Mouse (Mus musculus): ENCODE results near the gene Zfp870. TPM values are rescaled to one million over a fixed set of nuclear protein-coding genes. Genes with fewer than 3 reads are reported as not detected.
A peak's percentile ranks its signal among the peaks of the same experiment; 100 is the strongest.

Zfp870 gene
- 10 to 100 TPM in 1 of 2 experiments, 1 to 10 TPM in 1; 9.3 to 10.2 TPM for total RNA-seq (2021)

DNA sequence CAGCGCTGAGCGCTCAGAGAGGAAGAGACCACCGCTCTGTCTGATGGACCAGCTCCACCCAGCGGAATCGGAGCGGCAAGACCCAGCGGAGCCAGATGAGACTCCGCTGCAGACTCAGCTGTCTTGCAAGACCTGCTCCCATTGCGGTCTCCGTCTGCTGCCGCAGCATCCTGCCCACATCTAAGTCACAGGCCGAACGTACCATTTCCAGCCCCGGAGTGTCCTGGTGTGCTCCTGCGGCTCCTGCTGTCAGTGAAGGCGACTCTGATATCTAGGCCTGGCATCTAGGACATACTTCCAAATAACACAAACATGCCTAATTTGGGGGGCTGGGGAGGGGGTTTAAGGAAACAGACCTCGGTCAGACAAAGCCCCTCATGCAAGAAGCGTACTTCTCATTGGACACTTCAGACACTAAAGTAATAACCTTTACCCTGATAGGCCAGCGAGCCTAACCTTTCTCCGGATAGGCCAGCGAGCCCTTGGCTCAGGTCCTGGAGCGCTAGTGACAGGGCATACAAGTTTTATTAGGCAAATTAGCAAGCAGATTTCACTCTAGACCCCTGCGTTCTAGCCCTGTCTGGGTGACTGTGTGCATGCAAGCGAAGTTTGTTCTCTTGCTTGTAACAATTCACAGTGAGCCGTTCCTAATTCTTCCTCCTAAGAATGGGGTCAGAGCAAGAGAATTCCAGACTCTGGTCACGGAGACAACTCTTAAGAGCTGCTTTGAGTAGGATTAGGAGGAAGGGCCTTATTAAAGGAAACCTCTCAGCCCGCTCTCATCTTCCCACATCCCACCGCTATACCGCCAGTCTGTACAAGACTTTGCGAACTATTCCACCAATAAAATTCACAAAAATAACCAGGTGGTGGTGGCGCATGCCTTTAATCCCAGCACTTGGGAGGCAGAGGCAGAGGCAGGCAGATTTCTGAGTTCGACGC lies at the start of gene Zfp870:
Gene Zfp870 (minus strand): TSS at position 404 of the 942 bp plus-strand sequence.
- DNase-seq = peak; percentile 84
- intact Hi-C loops (cut with DNase I) = no loop called here

DNA sequence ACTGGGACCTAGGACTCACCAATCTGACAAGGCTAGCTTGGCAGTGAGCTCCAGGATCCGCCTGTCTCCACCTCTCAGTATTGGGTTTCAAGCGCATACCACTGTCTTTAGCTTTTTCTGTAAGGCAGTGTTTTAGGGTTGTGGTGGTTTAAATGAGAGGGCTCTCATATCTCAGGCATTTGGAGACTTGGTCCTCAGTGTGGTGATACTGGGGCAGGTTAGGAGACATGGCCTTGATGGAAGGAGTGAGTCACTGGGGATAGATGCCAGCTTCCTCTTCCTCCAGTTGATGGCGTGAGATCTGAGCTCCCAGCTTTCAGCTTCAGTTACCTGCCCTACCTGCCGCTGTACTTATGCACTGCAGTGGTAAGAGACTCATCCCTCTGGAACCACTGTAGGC lies 48.4 kb upstream of the Zfp870 start:
- intact Hi-C loops (cut with DNase I) = no loop called here
- no peak for DNase-seq

DNA sequence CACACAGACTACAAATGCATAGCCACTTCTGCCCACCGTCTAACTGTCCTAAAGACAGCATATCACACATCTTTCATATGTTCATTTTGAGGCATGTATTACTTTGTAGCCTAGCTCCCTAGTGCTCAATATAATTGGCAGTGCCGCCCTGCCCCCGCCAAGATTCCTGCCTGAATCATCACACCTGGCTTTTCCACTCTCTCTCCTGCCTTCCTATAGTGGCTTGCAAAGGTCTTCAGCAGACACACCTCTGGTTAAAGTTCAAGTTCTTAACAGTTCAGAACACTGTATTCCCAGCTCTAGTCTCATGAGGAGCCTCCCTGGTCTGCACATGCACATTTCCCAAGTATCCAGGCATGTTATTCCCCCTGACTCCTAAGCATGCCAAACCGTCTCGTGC lies 36.4 kb upstream of the Zfp870 start:
- DNase-seq = no peak
- intact Hi-C loops (cut with DNase I) = no loop called here

DNA sequence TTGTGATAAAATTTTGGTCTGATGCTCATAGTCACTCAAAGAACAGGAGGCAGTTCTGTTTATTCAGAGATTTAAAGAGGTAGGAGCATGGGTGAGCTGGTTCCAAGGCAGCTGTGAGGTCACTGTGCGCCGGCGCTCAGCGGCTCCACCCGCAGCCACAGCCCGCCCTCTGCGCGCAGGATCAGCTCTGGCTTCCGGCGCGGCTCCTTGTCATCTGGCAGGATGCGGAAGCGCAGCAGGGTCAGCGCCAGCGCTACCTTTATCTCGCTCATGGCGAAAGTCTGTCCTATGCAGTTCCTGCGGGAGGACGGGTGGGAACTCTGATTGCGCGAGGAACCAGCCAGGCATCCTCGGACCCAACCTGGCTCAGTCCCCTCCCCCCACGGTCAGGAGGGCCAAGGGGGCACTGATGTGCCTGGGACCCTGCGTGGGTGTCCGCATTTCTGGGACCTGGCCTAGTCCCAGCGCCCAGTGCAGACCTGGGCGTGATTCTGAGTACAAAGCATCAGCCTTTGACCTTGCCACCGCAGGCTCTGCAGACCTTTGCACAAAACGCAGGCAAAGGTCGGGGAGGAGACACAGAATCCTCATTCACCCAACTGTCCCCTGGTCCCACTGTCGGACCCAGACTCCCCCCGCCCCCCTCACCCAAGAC lies 33.3 kb upstream of the Zfp870 start:
- peak; percentile 68 for DNase-seq
- intact Hi-C loops (cut with DNase I) = no loop called here

DNA sequence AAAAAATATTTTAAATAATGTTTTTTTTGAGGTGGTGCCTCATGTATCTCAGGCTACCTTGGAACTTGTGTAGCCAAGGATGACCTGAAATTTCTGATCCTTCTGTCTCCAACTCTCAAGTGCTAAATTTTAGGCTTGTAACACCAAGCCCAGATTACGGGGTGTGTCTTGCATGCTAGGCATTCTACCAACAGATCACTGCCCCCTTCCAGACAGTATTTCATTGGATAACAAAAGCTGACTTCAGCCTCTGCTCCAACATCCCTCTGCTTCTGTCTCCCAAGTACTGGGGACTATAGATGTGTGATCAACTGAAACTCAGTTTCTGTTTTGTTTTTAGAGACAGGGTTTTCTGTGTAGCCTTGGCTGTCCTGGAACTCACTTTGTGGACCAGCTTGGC lies 32.2 kb upstream of the Zfp870 start:
- DNase-seq = no peak
- intact Hi-C loops (cut with DNase I) = no loop called here

DNA sequence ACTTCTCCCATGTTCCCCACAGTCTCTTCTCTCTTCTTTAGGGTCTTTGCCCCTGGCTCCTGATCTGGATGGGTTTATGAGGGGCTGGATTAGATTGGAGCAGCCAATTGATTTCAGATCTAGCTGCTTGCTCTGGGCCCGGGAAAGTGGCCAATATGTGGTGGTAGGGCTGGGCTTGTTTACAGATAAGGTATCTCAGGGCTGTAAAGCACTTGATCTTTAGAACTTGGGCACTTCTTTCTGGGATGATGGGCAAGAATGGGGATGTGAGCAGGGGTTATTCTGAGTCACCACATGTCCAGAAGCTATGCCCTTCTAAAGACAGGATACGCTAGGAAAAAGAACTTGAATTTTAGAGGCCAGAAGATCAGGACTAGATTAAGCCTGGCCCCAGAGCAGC lies 27.7 kb upstream of the Zfp870 start:
- intact Hi-C loops (cut with DNase I) = no loop called here
- DNase-seq = no peak

DNA sequence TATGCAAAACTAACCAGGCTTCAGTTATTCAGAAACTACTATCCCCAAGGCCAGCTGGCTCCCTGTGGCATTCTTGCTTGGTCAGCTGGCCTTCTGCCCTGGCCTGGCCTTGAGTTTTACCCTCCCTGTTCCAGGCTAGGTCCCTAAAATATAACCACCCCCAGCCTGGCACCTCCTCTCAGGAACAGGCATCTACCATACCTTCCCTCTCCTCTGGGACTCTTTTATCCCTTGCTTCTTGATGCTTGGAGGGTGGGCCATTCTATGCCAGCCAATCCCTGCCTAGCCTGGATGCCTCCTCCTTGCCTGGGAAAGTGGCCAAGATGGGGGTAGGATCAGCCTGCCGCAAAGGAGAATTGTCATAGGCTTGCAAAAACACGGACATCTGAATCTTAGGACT lies 25.7 kb upstream of the Zfp870 start, which contains the start of gene Cyp4f14:
Gene Cyp4f14 (minus strand): TSS at position 212 of the 400 bp plus-strand sequence.
- DNase-seq = peak; percentile 49
- intact Hi-C loops (cut with DNase I) = no loop called here

DNA sequence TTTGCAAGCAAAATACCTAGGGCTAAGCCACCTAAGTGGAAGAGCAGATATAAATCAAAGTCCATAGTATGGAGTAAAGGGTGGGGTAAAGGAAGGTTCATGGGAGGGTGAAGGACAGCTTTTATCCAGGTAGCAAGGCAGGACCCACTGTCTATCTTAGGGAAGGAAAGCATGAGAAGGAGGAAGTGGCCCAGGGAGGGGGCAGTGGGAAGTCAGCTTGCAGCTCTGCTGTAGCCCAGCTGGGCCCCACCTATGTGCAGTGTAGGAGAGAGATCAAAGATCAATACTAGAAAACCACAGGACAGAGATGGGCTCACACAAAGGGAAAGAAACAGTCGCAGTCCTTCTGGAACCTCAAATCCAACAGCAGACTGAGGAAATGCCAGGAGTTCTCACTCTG lies 24.6 kb upstream of the Zfp870 start:
- intact Hi-C loops (cut with DNase I) = no loop called here
- no peak for DNase-seq

DNA sequence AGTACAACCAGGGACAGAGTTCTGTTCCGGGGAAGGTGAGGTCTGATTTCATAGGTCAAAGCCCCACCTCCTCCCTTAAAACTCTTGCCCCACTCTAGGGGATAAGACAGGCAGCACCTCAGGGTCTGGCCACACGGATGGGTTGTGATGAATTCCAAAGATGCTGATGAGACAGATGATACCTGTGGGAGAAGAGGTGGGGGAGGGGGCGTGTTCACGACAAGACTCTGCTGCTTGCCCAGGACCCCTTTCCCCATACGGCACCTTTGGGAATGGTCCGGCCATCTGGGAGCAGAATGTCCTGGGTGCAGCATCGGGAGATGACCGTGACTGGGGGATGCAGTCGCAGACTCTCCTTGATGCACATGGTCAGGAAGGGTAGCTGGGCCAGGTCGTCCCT lies 14.7 kb upstream of the Zfp870 start:
- no peak for DNase-seq
- intact Hi-C loops (cut with DNase I) = no loop called here

DNA sequence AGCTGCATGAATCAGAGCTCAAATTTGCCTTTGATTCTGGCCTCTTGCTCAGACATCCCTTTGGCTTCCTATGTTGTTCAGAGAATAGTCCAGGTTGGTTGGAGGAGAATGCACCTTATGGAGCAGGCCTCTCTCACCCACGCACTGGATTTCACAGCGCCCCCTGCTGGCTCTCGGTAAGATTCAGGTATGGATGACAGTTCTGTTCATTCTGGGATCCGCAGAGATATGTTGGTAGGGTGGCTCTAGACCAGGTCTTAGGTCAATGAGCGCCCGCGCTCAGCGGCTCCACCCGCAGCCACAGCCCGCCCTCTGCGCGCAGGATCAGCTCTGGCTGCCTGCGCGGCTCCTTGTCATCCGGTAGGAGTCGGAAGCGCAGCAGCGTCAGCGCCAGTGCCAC lies 13.8 kb upstream of the Zfp870 start:
- peak; percentile 50 for DNase-seq
- intact Hi-C loops (cut with DNase I) = no loop called here

DNA sequence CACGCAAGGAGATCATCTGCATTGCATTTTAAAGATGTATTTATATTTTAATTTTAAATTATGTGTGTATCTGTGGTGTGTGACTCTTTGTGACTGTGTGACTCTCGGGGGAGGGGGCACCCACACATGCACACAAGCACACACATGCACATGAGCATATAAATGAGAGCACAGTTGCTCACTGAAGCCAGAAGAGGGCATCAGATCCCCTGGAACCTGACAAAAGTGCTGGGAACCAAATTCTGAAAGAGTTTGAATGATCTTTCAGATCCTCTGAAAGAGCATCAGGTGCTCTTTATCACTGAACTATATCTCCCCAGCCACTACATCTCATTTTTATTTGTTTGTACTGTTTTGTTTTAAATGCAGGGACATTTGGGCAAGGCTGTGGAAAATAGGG lies 13.0 kb upstream of the Zfp870 start:
- no peak for DNase-seq
- intact Hi-C loops (cut with DNase I) = no loop called here

DNA sequence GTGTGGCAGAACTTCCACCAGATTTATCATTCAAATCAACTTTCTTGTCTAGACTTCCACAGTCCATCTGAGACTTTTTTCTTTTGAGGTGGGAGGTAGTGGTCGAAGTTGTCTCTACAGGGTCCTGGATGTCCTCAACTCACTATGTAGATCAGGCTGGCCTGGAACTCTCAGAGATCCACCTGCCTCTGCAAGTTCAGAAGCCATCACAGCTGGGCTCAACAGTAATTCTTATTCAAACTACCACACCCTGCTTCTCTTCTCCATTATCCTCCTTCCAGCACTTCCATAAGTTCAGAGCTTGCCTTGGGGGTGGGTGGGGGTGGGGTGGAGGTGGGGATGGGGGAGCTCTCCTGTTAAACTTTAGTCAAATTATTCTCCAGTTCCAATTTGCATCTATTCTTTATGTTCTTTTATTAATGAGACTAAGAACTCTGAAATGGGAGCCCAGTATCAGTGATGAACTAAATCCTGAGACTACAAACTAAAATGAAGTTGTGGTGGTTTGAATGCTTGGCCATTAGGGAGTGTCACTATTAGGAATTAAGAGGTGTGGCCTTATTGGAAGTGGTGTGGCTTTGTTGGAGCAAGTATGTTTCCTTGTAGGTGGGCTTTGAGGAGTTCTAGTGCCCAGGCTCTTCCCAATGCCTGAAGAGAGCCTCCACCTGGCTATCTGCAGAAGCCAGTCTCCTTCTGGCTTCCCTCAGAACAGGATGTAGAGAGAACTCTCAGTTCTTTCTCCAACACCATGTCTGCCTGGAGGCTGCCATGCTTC lies 10.5 kb upstream of the Zfp870 start:
- no peak for DNase-seq
- intact Hi-C loops (cut with DNase I) = no loop called here

DNA sequence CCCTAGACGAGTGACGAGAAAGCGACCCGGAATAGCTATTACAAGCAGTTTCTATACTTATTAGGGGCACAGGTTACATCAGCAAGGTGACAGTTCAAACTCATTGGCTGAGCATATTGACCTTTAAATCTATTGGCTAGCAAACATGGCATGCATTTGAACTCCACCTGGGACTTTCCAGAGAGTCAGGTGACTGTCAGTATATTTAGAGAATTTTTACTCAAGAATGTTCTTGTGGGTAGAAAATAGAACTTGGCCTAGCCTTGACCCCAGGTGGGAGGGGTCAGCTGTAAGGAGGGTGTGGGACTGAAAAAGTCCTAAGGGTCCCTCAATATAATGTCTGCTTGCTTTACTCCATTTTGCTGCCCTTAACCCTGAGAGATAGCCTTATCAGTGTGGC lies 4.0 kb upstream of the Zfp870 start:
- intact Hi-C loops (cut with DNase I) = no loop called here

DNA sequence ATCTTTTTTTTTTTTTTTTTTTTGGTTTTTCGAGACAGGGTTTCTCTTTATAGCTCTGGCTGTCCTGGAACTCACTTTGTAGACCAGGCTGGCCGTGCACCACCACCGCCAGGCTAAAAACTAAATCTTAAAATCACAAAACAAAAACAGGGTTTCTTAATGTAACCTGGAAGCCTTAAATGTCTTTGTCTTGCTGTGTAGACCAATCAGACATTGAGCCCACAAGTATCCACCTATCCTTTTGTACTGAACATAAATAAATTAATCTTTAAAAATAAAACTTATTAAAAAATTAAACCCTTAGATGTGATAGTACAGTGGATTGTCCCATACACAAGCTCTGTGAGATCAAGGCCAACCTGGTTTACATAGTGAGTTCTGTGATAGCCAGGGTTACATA lies 2.5 kb upstream of the Zfp870 start:
- intact Hi-C loops (cut with DNase I) = no loop called here
- no peak for DNase-seq

More for the DNA sequence above, 4.0 kb upstream of the Zfp870 start:
- DNase-seq = no peak

DNA sequence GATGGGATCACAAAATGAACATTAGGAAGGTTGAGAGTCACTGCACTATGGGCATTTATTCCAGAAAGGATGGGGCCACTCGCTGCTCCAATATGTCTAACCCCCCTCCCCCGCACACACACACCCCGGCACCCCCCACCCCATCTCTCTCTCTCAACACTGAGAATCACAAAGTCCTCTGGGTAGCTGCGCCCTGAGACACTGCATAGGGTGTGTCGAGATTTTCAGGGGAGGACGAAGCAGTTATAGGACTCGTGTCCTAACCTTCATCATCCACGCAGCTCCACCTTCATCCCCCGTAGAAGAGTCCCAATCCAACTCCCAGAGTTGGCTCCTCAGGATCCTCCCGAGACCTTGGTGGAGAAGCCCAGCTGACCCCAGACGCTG lies 597 bp downstream of the Zfp870 start:
- no peak for DNase-seq

DNA sequence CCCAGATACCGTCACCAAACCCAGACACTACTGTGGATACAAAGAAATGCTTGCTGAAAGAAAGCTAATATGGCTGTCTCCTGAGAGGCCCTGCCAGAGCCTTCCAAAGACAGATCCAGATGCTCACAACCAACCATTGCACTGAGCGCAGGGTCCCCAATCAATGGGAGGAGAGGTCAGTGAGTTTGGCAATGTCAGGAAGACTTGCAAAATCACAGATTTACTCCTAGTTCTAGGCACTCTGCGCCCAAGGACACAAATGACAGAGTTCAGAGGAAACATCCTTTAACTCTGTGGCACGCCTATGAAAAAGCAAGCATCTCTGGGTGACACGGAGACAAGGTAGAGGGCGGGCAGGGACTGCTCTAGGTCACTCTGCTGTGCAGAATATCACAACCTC lies 1.8 kb downstream of the Zfp870 start:
- intact Hi-C loops (cut with DNase I) = no loop called here
- DNase-seq = no peak

More for the DNA sequence above, 597 bp downstream of the Zfp870 start:
- intact Hi-C loops (cut with DNase I) = no loop called here

DNA sequence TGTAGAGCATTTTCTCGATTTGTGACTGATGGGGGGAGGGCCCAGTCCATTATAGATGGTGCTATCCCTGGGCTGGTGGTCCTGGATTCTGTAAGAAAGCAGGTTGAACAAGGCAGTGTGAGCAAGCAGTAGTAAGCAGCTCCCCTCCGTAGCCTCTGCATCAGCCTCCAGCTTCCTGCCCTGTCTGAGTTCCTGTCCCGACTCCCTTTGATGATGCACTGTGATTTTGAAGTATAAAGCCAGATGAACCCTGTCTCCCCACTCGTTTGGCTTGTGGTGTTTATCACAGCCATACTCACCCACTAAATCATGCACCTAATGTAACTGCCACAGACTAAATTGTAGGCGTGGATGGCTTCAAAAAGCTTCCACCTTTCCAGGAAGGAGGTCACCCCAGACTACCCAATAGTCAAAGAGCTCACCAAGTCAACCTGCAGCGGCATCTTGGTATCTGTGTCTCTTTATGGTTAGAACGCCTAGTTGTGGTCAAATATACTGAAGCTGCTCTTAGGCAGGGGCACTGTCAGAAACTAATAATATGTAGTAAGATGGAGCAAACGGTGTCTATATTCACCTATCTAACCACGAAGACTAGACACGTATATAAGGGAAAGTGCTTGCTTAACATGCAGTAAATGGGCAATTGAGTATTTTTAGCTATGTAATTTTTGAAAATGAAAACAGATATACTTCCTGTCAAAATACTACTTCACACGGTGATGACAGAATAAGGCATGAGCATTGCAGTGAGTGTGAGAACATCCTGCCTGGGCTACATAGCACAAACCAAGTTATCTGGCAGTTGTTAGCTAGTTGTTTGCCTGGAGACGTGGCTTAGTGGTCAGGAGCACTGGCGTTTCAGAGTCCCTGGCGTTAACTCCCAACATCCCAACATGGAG lies 10.9 kb downstream of the Zfp870 start:
- intact Hi-C loops (cut with DNase I) = no loop called here
- no peak for DNase-seq

DNA sequence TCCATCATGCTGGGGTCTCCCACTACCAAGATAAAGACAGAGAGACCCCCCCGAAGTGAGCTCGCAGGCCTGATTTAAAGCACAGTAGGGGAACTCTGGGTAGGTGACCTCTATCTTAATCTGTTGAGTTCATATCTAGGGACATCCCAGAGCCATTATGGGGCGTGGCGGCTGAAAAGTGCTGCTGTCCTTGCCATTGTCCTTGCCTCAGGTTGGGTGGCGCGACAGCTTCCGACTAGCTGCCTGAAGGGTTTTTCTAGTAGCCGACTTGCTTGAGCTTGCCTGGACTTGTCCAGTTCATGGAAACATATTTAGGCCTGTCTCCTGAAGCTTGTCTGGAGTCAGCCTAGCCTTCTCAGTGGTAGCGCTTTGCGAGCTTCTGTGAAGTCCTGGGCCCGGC lies 12.7 kb downstream of the Zfp870 start:
- intact Hi-C loops (cut with DNase I) = no loop called here
- DNase-seq = no peak

DNA sequence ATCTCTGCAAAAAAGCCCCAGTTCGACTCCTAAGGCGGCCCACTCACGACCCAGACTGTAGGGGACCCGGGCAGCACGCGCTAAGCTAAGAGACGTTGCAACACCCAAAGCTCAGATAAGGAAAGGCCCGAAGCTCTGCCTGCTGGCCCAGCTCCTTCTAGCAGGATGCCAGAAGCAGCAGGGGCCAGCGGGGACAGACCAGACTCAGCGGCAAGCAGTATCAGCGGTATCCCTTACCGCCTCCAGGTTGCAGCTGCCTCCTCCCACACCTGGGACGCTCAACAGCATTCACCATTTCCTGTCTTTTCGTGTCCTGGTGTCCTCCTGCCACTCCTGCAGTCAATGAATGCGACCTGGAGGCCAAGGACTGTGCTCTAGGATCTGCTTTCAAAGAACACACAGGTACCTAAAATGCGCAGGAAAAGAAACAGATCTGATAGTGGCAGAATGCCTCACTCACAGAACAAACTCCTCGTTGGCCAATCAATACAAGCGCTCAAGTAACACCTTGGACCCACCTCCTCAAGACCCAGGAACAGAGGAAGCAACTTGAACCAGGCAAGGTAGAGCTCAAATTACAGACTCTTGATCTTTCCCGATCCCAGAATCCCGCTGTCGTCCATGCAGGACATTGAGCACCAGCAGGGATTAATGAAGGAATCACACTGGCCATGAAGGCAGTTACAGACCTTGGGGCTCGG lies 13.8 kb downstream of the Zfp870 start:
- intact Hi-C loops (cut with DNase I) = no loop called here
- DNase-seq = no peak

DNA sequence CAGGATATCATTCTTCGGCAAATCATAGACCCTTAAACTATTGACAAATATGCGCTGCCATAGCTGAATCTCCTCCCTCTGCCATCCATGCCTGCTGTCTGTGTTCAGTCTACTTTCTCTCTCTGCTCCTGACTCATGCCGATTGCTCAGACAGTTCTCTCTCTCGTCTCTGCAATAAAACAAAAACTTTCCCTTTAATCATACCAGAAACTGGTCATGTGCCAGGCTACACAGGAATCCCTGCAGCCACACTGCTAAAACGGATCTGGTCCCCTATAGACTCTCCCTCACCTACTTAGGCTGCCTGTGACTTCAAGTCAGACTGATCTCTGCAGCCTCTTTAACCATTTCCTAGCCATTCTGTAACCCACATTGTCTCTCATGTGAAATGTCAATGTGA lies 18.7 kb downstream of the Zfp870 start:
- intact Hi-C loops (cut with DNase I) = no loop called here
- no peak for DNase-seq

All from left cerebral cortex, postnatal 4 days (tissue).